Mouse (Mus musculus) left cerebral cortex, adult 18-20 months (tissue): ENCODE data around the gene Agbl5. TPM values are rescaled to one million over a fixed set of nuclear protein-coding genes. Genes with fewer than 3 reads are reported as not detected.

Source experiments
- DNase-seq, 2 experiments: peaks; one replicate each; pipeline ENCODE4 v3.0.0; 2021 to 2022; ENCODE audit warnings: low spot score in 2 of 2, mixed read lengths in 1 of 2
- total RNA-seq, 2 experiments: library from RNA; stranded (reverse); gene quantifications; 2 replicates each; pipeline ENCODE4 v1.2.3; 2021

Gene Agbl5
- total RNA-seq, 2 experiments from 2014 or later = 15.6 to 16.4 TPM

GRCm38 (mm10) chr5:30887331-30887761 is 1.1 kb upstream of the Agbl5 start:
- DNase-seq = peak; percentile 38 to 41

GRCm38 (mm10) chr5:30887858-30888336 is 597 bp upstream of the Agbl5 start:
- peak; percentile 95 to 96 for DNase-seq

GRCm38 (mm10) chr5:30889088-30889754 is 727 bp downstream of the Agbl5 start:
- DNase-seq = peak in 1 of 2 experiments; percentile 34

- no peak for DNase-seq
Measured at GRCm38 (mm10) chr5:30890375-30890774, 1.9 kb downstream of the Agbl5 start.

- no peak for DNase-seq
Measured at GRCm38 (mm10) chr5:30901860-30902259, 13.4 kb downstream of the Agbl5 start.

GRCm38 (mm10) chr5:30907413-30908059 is 19.0 kb downstream of the Agbl5 start, which contains the start of gene Ost4:
TSS of gene Ost4 (minus strand) at chr5:30907788.
- DNase-seq = peak; percentile 95 to 98

GRCm38 (mm10) chr5:30908426-30909299 is 20.2 kb downstream of the Agbl5 start:
- no peak for DNase-seq

GRCm38 (mm10) chr5:30909300-30909659 is 20.8 kb downstream of the Agbl5 start:
- DNase-seq = no peak

GRCm38 (mm10) chr5:30909863-30910262 is 21.4 kb downstream of the Agbl5 start:
- no peak for DNase-seq

- no peak for DNase-seq
Measured at GRCm38 (mm10) chr5:30910481-30910880, 22.0 kb downstream of the Agbl5 start.

- DNase-seq = no peak
Measured at GRCm38 (mm10) chr5:30912156-30912555, 23.7 kb downstream of the Agbl5 start.

- no peak for DNase-seq
Measured at GRCm38 (mm10) chr5:30913060-30913841, 24.8 kb downstream of the Agbl5 start, which contains the start of gene Emilin1. TSS of gene Emilin1 (plus strand) at chr5:30913402.

- DNase-seq = no peak
Measured at GRCm38 (mm10) chr5:30914101-30914635, 25.7 kb downstream of the Agbl5 start.

GRCm38 (mm10) chr5:30914849-30915248 is 26.4 kb downstream of the Agbl5 start:
- no peak for DNase-seq

GRCm38 (mm10) chr5:30915456-30915855 is 27.0 kb downstream of the Agbl5 start:
- no peak for DNase-seq

- peak; percentile 80 to 90 for DNase-seq
Measured at GRCm38 (mm10) chr5:30915974-30916433, 27.5 kb downstream of the Agbl5 start.

- no peak for DNase-seq
Measured at GRCm38 (mm10) chr5:30916841-30917240, 28.3 kb downstream of the Agbl5 start.

GRCm38 (mm10) chr5:30917348-30917747 is 28.9 kb downstream of the Agbl5 start:
- no peak for DNase-seq

- DNase-seq = no peak
Measured at GRCm38 (mm10) chr5:30917891-30918670, 29.6 kb downstream of the Agbl5 start.
